Mouse (Mus musculus): ENCODE data around the gene Mettl7a2.
"Not testable (repeated sequence)": the region's sequence is repeated elsewhere in the genome, so short reads cannot be mapped to it uniquely, and the experiment has no call there.

Gene Mettl7a2

DNA sequence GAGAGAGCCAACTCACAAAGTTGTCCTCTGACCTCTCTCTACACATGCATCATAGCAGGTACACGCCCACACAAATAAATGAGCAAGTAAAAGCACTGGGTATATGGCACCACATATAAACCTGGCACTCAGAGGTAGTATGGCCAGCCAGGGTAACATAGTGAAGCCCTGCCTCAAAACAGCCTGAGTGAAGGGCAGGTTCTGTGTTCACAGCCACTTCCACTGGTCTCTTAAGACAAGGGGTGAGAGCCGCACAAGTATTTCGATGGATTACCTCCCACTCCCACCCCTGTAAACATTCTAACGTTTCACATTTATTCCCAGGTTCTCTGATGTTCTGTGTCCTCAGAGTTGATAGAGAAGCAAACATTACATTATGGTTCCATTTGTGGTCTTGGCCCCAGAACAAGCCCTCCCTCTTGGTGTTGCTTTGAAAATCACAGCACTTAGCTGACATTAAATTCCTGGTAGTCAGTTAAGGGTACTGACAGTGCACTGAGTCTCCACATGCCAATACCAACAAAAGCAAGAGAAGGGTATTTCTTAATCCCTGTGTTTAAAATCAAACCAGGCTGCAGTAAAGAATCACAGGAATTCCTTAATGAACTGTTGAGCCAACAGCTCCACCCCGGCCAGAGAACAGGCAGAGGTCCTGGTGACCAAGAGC, 11.6 kb upstream of the Mettl7a2 start:
- DNase-seq, result not testable (repeated sequence)

DNA sequence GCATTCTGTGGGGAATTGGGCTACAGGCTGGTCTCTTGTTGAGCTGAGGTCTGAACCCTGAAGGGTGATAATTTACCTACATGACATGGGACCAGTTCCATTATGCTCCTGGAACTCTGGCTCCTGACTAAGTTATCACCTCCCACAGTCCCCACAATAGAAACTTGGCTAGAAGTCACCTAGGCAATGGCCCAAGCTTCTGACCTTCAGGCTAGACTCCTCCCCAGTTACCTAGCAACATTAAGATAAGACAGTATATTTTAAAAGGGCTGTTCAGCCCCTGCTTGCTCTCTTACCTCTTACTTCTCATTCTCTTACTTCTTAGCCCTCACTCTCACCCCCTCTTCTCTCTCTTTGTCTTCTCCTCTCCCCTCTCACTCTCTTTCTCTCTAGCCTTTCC, 7.5 kb upstream of the Mettl7a2 start:
- DNase-seq, result no peak

DNA sequence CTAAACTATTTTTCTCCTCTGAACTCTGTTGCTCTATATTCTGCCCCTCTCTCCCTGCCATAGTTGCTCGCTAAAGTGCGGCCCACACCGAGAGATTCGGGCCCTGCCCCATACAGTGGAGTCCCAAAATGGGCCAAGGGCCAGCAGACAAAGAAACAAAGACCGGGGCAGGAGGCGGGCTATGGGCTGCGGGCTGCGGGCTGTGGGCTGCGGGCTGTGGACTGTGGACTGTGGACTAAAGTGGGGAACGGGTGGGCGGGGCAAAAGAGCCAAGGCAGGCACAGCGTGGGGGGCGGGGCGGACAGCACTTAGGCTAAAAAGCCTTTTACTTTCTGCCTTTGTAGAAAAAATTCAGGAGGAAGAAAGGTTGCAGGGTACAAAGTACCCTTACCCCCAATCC, 6.2 kb upstream of the Mettl7a2 start:
- DNase-seq, result no peak

DNA sequence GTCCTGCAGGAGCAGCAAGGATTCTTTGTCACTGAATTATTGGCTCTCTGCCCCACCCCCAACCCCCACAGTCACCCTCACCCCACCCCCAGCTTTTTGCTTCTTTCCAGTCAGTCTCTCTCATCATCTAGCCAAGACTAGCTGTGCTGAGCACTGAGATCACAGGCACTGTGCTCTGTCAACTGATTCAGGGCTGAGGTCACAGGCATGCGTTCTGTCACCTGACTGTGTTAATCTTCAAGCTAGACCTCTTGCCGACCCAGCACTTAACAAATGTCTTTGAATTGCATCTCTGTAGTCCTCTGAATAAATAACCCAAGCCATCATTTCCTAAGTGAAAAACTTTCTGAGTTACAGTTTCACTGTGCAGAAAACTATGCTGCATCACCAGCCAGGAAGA, 3.5 kb upstream of the Mettl7a2 start:
- DNase-seq, result no peak

DNA sequence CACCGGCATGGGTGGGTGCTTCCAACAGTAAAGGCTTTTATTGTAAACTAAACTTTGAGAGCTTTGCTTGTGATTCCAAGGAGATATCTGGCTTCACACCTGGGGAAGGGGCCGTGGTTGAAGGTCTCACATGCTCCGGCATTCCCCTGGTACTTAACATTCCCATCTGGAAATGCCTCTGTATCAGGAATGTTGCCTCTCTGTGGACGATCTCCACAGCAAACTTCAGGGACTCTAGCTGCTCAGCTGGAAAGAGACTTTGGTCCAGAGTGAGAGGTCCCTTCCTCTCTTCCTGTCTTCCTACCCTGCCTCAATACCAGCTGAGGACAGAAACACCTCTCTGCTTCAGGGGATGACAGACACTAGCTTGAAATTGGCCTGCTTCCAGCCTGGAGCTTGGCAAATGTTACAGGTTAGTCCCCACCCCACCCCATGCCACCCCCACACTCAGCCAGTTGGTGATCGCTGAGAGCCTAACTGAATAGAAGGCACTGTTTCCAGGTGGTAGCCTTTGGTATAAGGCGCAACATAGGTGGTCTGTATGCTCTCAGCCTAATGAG, 1.4 kb upstream of the Mettl7a2 start:
- no peak for DNase-seq

DNA sequence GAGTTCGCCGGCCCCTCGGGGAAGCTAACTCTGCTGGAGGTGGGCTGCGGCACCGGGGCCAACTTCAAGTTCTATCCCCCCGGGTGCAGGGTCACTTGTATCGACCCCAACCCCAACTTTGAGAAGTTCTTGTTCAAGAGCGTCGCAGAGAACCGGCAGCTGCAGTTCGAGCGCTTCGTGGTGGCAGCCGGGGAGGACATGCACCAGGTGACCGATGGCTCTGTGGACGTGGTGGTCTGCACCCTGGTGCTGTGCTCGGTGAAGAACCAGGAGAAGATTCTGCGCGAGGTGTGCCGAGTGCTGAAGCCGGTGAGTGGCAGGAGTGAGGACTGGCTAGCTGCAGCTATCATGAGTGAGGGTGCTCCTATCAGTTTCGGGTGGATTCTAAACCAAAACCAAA, 399 bp downstream of the Mettl7a2 start:
- DNase-seq, result not testable (repeated sequence)

DNA sequence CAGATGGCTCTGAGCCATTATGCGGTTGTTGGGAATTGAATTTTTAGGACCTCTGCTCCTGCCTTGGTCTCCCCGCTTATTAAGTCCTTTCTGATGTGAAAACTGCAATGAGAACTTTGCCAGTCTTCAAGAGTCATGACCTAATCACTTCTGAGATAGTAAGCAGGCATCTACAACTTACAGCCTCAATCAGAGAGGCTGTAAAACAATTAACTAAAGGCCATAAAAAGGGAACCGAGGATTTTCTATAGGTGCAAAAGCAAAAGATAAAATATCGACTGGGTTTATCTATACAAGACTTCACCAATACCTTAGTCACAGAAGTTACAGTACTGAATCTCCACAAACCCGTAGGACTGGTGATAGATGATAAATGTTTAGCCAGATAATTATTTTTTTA, 2.9 kb downstream of the Mettl7a2 start:
- no peak for DNase-seq

DNA sequence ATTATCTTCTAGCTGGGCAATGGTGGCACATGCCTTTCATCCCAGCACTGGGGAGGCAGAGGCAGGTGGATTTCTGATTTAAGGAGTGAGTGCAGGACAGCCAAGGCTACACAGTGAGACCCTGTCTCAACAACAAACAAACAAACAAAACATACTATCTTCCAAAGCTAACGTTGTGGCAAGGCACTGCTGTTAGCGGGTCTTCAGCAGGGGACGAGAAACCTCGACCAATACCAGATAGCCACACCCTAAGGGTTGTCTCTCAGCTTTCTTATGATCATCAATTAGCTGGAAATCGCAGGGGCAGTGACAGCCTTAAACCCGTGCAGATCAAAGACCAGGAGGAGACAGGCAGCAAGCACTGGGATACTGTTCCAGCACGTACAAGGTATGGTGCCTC, 11.2 kb downstream of the Mettl7a2 start, which contains the start of gene Higd1c:
Higd1c (plus strand) TSS at position 301 of the 400 bp plus-strand sequence.
- no peak for DNase-seq

DNA sequence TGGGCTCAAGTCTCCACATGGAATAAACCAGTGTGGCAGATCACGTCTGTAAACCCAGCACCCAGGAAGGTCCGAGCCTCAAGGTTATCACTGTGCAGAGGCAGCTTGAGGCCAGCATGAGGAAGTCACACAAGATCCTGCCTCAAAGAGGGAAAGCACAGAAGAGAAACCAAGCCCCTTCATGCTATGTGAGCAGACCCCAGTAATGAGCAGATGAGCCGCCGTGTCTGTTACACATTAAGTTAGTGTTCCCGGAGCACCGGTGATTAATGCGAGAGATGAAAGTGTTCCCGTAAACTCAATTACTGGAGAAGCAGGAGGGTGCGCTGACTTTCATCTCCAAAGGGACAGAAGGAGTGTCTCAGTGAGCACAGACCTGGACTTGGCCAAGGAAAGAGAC, 13.0 kb downstream of the Mettl7a2 start:
- DNase-seq, result not testable (repeated sequence)

DNA sequence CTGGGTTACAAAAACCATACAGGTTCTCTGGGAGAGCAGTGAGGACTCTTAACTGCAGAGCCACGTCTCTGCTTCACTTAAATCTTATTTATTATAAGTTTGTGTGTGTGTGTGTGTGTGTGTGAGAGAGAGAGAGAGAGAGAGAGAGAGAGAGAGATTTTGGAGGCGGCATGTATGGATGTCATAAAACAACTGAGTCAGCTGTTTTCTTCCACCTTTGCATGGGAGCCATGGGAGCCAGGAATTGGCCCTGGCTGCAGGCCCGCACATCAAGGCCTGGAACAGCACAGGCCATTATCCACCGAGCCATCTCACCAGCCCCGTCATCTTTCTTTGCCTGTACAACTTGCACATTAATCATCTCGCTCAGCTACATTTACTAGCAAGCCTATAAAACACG, 14.1 kb downstream of the Mettl7a2 start:
- DNase-seq, result no peak

DNA sequence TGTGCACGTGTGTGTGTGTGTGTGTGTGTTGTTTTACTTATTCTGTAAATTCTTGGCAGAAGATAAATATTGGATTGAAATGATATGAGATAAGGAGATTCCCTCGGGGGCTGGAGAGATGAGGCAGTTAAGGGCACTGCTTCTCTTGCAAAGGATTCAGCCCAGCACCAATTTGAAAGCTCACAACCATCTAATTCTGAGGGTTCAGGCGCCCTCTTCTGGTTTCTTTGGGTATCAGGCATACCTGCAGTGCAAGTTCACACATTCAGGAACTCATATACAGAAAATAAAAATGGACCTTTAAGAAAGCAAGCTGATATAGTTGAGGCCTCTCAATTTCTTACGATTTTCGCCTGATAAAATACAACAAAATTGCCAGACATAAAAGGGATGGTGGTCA, 22.1 kb downstream of the Mettl7a2 start:
- peak; percentile 27 for DNase-seq

DNA sequence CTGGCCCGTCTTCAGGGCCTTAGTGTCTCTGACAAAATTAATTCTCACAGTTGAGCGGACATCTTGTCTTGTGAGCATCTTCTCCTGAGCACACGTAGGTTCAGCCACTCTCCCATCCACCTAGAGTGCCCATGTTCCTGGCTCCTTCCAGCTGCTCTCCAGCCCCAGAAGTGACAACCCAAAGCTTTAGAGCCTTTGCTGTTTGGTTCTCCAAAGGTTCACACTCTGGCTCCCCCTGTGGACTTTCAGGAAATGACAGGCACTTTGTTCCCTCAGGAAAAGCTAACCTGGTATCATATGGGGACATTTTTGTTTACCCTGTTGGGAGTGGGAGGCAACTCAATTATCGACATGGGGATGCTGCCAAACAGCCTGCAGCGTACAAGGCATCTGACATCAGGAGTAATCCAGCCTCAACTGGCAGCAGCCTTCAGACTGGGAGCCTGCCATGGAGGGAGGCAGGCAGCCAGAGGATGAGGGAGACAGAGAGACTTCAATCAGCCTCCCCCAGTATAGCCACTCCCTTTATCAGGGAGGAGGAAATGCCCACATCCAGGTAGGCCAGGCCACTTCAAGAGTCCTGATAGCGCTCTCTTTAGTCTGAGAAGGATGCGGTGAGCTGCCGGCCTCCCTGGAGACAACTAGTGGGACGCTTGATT, 25.0 kb downstream of the Mettl7a2 start:
- not testable (repeated sequence) for DNase-seq

DNA sequence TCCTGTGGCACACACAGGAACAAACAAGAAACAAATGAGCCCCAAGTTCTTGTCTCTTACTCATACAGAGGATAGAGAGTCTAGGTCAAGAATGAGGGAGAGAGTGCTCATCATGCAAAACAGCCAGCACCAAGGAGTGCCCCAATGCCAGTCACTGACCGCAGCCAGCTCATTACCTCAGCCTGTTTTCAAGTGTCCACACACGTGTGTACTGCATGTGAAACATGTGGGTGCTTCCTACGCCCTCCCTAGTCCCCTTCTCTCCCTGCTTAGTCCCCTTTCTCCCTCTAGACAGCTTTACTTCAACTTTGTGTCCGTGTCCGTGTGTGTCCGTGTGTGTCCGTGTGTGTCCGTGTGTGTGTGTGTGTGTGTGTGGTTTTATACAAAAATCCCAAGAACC, 26.7 kb downstream of the Mettl7a2 start:
- DNase-seq, result no peak

DNA sequence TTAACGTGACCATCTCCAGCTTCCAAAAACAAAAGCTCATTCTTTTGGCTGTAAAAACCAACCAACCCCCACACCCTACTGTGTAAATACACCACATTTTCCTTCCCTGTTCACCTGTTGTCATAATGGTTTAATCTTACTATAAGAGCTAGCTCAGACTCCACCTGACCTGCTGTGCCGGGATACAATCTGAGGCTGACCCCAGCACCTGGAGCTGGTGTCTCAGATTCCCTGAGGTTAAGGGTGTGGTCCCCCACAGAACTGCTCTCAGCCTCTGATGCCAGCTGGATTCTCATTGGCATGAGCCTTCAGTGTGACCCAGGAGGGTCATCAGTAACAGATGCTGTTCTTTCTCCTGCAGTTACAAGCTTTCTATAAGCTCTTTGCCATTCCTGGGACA, 27.1 kb downstream of the Mettl7a2 start:
- DNase-seq, result no peak

DNA sequence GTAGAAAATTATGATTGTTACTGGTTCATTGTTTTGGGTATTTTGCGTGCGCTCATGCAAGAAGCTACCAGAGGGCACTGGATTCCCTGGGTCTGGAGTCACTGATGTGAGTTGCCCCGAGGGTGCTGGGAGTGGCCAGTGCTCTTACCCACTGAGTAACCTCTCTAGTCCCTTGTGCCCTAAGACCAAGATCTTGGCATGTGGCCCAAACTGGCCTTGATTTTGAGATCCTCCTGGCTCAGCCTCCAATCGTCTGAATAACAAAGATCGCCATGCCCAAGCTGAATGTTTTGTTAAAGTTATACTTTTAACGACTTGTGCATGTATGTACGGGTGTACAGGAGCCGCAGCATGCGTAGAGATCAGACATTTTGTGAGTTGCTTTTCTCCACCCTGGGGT, 32.7 kb downstream of the Mettl7a2 start:
- DNase-seq, result no peak

DNA sequence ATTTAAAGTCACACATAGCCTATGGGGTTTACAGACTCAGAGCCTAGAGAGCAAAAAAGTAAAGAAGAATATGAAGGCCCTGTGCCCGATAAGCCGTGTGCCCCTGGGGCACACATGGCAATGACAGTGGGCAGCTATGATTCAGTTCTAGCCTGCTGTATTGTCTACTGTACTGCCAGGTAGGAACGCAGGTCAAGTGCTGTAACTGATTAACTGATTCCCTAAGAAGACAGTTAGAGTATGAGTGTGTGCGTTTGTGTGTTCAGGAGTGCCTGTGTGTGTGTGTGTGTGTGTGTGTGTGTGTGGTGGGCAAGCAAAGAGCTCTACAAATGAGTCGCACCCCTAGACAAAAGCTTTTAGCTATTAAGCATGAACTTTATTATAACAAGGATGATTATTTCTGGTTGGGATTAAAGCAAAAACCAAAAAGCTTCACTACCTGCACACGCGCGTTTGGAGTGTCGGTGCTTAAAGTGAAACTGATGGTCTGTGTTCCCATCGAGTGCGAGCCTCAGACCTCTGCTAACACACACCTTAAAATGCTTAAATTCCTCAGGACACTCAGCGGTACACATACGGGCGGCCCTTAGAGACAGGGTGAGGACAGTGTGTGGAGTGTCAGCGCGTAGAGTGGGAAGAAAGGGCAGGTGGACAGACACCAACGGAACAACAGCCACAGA, 34.7 kb downstream of the Mettl7a2 start:
- DNase-seq, result no peak

DNA sequence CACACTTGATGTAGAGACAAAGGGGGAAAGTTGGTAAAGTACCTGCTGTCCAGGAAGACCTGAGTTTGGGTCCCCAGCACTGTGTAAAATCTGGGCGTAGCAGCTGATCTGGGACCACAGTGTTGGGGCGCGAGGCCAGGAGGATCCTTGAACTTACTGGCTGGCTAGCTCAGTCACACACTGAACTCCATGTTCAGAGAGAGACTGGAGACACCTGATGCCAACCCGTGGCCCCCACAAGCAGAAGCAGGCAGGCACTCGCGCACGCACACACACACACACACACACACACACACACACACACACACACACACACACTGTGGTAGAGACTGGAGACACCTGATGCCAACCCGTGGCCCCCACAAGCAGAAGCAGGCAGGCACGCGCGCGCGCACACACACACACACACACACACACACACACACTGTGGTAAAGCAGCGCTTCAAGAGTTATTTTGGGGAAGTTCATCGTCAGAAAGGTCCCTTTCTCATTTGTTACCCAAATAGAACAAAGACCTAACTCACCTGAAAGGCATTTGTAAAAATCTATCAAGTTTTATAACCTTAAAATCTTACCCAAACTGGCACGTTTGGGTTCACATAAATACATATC, 35.3 kb downstream of the Mettl7a2 start:
- no peak for DNase-seq

DNA sequence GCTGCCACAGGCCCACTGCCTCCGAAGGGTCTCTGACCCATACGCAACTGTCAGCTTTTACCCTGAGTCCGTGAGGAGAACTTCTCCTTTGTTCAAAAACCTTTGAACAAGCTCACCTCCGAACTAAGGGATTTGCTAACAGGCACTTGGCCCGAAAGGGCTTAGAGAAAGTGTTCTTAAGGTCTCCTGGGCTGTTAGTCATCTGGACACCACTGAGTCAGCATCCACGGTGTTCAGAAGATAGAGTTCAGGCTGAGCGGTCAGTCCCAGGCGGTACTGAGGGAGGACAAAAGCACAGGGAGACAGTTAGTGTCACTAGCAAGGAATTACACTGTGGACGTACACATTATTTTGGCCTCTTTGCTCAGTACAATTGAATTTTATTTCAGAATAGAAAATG, 35.9 kb downstream of the Mettl7a2 start:
- DNase-seq, result no peak

DNA sequence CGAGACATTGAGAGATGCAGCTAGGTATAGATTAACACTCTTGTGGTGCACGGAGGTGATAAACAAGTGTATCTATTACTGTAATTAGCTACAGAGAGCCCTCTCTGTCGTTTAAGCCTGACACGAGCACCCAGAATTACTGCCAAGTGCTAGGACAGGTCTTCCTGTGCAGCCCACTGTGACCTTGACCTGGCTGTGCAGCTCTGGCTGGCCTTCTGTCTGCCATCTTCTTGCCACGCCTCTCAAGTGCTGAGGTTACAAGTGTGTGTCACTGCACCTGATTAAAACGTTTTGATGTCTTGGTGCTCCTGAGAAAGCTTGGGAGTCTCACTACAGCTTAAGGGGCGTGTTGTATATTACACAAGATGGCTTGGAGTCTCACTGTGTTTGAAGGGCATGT, 38.1 kb downstream of the Mettl7a2 start:
- DNase-seq, result no peak

DNA sequence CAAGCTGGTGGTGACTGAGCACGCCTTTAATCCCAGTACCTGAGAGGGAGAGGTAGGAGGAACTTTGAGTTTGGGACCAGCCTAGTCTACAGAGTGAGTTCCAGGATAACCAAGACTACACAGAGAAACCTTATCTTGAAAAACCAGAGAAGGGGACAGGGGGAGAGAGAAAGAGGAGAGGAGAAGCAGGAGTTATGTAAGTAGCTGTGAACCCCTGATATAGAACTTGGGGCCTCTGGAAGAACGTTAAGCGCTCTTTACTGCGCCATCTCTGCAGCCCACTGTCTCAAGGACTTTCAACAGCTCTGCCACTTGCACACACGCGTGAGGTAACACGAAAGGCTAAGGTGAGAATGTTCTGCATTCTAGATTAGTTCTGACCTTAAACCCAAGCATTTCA, 38.6 kb downstream of the Mettl7a2 start:
- DNase-seq, result no peak

DNA sequence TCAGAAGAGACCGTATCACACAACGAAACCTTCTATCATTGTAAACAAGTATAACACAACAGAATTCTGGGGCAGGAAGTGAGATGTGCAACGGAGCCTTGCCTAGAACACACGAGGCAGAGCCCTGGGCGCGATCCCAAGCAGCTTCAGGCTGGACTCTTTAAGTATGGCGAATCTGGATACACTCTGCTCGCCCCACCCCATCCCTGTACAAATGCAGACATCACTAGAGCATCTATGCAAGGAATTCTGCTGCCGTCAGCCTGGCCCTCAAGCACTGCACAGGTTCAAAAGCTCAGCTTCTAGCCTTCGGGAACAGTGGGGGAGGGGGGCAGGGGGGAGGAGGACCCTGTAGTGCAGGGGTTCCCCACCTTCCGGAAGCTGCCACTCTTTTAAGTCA, 40.0 kb downstream of the Mettl7a2 start:
- DNase-seq, result no peak

DNA sequence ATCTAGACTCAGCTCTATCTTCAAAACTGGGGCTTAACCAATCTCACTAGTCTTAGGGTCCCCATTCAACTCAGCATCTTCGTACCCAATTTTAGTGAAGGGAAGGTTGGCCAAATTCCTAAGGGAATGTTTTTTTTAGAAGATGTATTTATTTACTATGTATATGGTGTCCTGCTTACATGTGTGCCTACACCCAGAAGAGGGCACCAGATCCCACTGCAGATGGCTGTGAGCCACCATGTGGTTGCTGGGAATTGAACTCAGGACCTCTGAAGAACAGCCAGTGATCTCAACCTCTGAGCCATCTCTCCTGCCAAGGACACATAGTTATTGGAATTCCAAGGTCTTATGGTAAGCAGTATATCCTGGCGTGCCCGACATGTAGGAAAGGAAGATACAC, 42.6 kb downstream of the Mettl7a2 start:
- DNase-seq, result no peak

DNA sequence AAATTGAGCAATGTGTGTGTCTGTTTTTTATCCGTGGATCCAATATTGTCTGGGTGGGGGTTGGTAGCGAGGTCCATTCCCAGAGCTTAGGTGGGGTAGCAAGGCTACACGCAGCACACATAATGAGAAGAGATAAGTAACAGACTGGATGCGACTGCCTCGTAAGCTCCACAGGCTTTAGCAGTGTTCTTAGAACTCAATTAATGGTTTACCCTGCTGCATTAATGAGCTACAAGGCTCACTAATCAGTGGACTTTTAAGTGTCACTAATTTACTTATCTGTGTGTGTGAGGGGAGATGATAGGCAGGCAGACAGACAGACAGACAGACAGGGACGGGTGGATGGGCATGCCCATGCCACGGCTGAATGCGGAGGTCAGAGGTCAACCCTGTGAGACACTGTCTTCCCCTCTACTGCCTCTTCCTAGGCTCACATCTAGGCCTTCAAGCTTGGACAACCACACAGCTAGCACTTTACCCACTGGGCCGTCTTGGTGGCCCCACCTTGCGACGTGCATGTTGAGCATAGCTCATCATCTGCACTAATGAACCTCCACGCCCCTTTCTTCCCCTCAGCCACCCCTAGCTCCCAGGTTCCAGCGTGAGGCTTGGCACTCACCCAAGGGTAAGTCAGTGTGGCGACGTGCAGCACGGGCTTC, 47.7 kb downstream of the Mettl7a2 start:
- no peak for DNase-seq

Measured in cerebellum, adult 11 months (tissue).